In the genomic region with DNA sequence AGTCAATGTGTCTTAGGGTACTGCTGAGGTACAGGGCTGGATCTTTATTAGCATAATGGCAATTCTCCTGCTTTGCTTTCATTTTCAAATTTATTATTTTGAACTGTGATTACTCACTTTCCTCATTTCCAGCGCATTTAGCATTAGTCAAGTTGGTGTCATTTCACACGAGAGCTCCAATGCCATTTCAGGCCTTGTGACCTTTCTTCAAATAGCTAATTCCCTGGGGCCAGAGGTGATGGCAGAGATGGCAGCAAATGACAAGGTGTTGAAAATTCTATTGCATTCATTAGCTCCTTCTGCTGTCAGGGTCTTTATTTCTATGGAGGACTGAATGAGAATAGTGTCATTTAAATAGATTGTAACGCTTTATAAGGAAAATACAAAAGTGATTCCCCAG, we compare ENCODE assay signal across 21 mouse cellular contexts.
DNase-seq lines count a peak whose midpoint lies in the region; ATAC-seq and TF ChIP-seq lines count a peak whose summit lies in the region.
"Had no signal": no experiment of that assay in that cellular context is flagged by ENCODE, and none has a peak within 500 bp of the region (broad histone marks: within the 10 kb centered on the region; RNA-seq: fewer than 3 reads in every experiment).

No protein-coding gene starts in this region.

- peak; percentile 53; the same call in 1 of the 2 replicates for ATAC-seq in forebrain, embryonic 12.5 days (ENCODE audit: low FRiP score)
- ATAC-seq in forebrain, embryonic 13.5 days: no peak
- no peak for ATAC-seq in hindbrain, postnatal 0 days
- ATAC-seq: CD4-positive, CD25-positive, alpha-beta regulatory T cell, adult 4 months; forebrain, postnatal 0 days; intestine, embryonic 15.5 days had no signal

- no peak overlapping the region for H3K4me3 ChIP-seq in forebrain, embryonic 12.5 days (replicated peaks)
- H3K4me3 ChIP-seq in forebrain, embryonic 13.5 days: no peak overlapping the region
- no peak overlapping the region for H3K4me3 ChIP-seq in hindbrain, postnatal 0 days (ENCODE audit: low read length)
- no peak overlapping the region for H3K4me3 ChIP-seq in hindbrain, embryonic 10.5 days
- H3K4me3 ChIP-seq: gastrocnemius, adult 2 months; hindbrain, embryonic 15.5 days; intestine, embryonic 15.5 days had no signal

- H3K27me3 ChIP-seq in forebrain, embryonic 12.5 days: no peaks in the 10 kb centered on the region
- no peaks in the 10 kb centered on the region for H3K27me3 ChIP-seq in forebrain, embryonic 13.5 days
- no peaks in the 10 kb centered on the region for H3K27me3 ChIP-seq in hindbrain, postnatal 0 days (ENCODE audit: insufficient read depth, low read length)
- no peaks in the 10 kb centered on the region for H3K27me3 ChIP-seq in hindbrain, embryonic 10.5 days (ENCODE audit: insufficient read depth, poor library complexity, severe bottlenecking)
- H3K27me3 ChIP-seq: hindbrain, embryonic 15.5 days; intestine, embryonic 15.5 days had no signal

- no peaks in the 10 kb centered on the region for H3K36me3 ChIP-seq in forebrain, embryonic 12.5 days (replicated peaks)
- no peaks in the 10 kb centered on the region for H3K36me3 ChIP-seq in forebrain, embryonic 13.5 days (ENCODE audit: poor library complexity, severe bottlenecking)
- H3K36me3 ChIP-seq in hindbrain, postnatal 0 days (ENCODE audit: insufficient read depth, low read length): no peaks in the 10 kb centered on the region
- no peaks in the 10 kb centered on the region for H3K36me3 ChIP-seq in hindbrain, embryonic 10.5 days
- H3K36me3 ChIP-seq: hindbrain, embryonic 15.5 days; intestine, embryonic 15.5 days had no signal

- TF ChIP-seq POLR2A in brain, embryonic 14.5 days (IDR thresholded peaks at IDR 0.05; ENCODE audit: borderline replicate concordance, extremely low read depth, insufficient read depth, insufficient read length, poor library complexity, severe bottlenecking): no peak

- DNase-seq in hindbrain, postnatal 0 days (ENCODE audit: low spot score): peak; percentile 28
- DNase-seq in hindbrain, embryonic 10.5 days (ENCODE audit: low spot score): no peak
- peak; percentile 76 for DNase-seq in brain, embryonic 14.5 days (ENCODE audit: low read depth)
- no peak for DNase-seq in lung, postnatal 10 days
- DNase-seq: adrenal gland, adult 2 months; adrenal gland, postnatal 14 days; cerebellum, adult 11-12 months; cerebellum, adult 8-10 months; cerebellum, postnatal 10 days; cerebellum, postnatal 36 days; forebrain, postnatal 0 days; gastrocnemius, adult 2 months; gastrocnemius, postnatal 14 days; heart, adult 11 months; kidney, adult 11 months had no signal

- no peak overlapping the region for H3K4me2 ChIP-seq in forebrain, embryonic 12.5 days
- H3K4me2 ChIP-seq in forebrain, embryonic 13.5 days: no peak overlapping the region
- H3K4me2 ChIP-seq in hindbrain, postnatal 0 days (ENCODE audit: low read depth, low read length): no peak overlapping the region
- H3K4me2 ChIP-seq: heart, embryonic 11.5 days; hindbrain, embryonic 15.5 days; intestine, embryonic 15.5 days had no signal

- no peaks in the 10 kb centered on the region for H3K9me3 ChIP-seq in forebrain, embryonic 12.5 days
- no peaks in the 10 kb centered on the region for H3K9me3 ChIP-seq in forebrain, embryonic 13.5 days (replicated peaks)
- no peaks in the 10 kb centered on the region for H3K9me3 ChIP-seq in hindbrain, postnatal 0 days (ENCODE audit: low read length)
- no peaks in the 10 kb centered on the region for H3K9me3 ChIP-seq in hindbrain, embryonic 10.5 days
- H3K9me3 ChIP-seq: hindbrain, embryonic 15.5 days; intestine, embryonic 15.5 days had no signal

- TF ChIP-seq CTCF in hindbrain, postnatal 0 days (IDR thresholded peaks at IDR 0.05; ENCODE audit: low read depth): no peak
- TF ChIP-seq CTCF in brain, embryonic 14.5 days (IDR thresholded peaks at IDR 0.05; ENCODE audit: borderline replicate concordance, extremely low read depth, insufficient read depth, insufficient read length): no peak

- no peak overlapping the region for H3K27ac ChIP-seq in forebrain, embryonic 12.5 days
- H3K27ac ChIP-seq in forebrain, embryonic 13.5 days: no peak overlapping the region
- H3K27ac ChIP-seq in hindbrain, postnatal 0 days: no peak overlapping the region
- no peak overlapping the region for H3K27ac ChIP-seq in hindbrain, embryonic 10.5 days
- H3K27ac ChIP-seq: gastrocnemius, adult 2 months; hindbrain, embryonic 15.5 days; intestine, embryonic 15.5 days had no signal

- H3K4me1 ChIP-seq in forebrain, embryonic 12.5 days: no peaks in the 10 kb centered on the region
- no peaks in the 10 kb centered on the region for H3K4me1 ChIP-seq in forebrain, embryonic 13.5 days
- H3K4me1 ChIP-seq in hindbrain, postnatal 0 days (ENCODE audit: insufficient read depth, low read length): no peaks in the 10 kb centered on the region
- H3K4me1 ChIP-seq in hindbrain, embryonic 10.5 days (replicated peaks): 0 out of 2 replicates have a peak, but pooled peaks cover 4% of the 10 kb centered on the region
- H3K4me1 ChIP-seq: hindbrain, embryonic 15.5 days; intestine, embryonic 15.5 days had no signal

- WGBS in forebrain, embryonic 12.5 days: 59% methylated on average over 3 of the region's 3 CpGs
- whole genome bisulfite sequencing in forebrain, embryonic 13.5 days: 67% methylated on average over 3 of the region's 3 CpGs
- WGBS in hindbrain, postnatal 0 days: 60% methylated on average over 3 of the region's 3 CpGs
- 43% methylated on average over 3 of the region's 3 CpGs for WGBS in hindbrain, embryonic 10.5 days

- H3K9ac ChIP-seq in forebrain, embryonic 12.5 days: no peak overlapping the region
- no peak overlapping the region for H3K9ac ChIP-seq in forebrain, embryonic 13.5 days
- no peak overlapping the region for H3K9ac ChIP-seq in hindbrain, postnatal 0 days (replicated peaks; ENCODE audit: low read length)
- H3K9ac ChIP-seq: forebrain, postnatal 0 days; hindbrain, embryonic 15.5 days; intestine, embryonic 15.5 days had no signal

Comparison
In these comparisons a context has a peak if more than half of its experiments do, and no peak if none do; other contexts are left out.
1. DNase-seq: peak in hindbrain, postnatal 0 days (single experiment) and brain, embryonic 14.5 days (single experiment); none in hindbrain, embryonic 10.5 days (single experiment) and lung, postnatal 10 days (single experiment).